Mouse (Mus musculus): Measurements from ENCODE around the gene Sdk2. TPM values are rescaled to one million over a fixed set of nuclear protein-coding genes. Genes with fewer than 3 reads are reported as not detected.

The Sdk2 gene
- polyA plus RNA-seq, 1 experiment from 2014 or later: 2.5 TPM

DNA sequence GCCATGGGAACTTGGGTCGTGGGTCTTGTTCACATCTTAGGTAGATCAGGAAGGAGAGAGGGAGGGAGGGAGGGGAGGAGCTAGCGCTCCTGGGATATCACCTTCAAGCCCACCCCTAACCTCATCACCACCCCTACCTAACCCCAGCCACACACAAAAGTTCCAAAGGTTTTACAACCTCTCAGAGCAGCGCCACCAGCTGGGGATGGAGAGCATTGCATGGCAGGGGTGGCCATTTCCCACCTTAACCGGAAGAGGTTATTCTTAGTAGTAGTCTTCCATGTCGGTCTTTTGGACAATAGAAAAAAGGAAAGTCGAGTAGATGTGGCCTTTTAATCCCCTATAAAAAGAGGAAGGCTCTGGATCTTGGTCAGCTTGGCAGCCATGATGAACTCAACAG, 4.0 kb upstream of the Sdk2 start:
- ATAC-seq (ENCODE audit: insufficient read depth, low FRiP score): no peak
- H3K9me3 ChIP-seq (replicated peaks; ENCODE audit: control insufficient read depth, low read length): peaks cover 3% of the 10 kb centered on the region; the same call in 1 of the 2 replicates
- H3K4me1 ChIP-seq (ENCODE audit: control insufficient read depth, insufficient read depth, low read length): peaks cover 12% of the 10 kb centered on the region; the same call in 1 of the 2 replicates
- no peak overlapping the region for H3K9ac ChIP-seq (ENCODE audit: low read length)
- H3K27me3 ChIP-seq (ENCODE audit: control insufficient read depth, insufficient read depth, low read length): peaks cover 13% of the 10 kb centered on the region
- H3K4me2 ChIP-seq (ENCODE audit: low read depth, low read length): no peak overlapping the region
- 57% methylated on average over 6 of the region's 6 CpGs for WGBS
- no peak overlapping the region for H3K4me3 ChIP-seq (replicated peaks; ENCODE audit: low read length)
- no peak overlapping the region for H3K27ac ChIP-seq (ENCODE audit: low read length)
- H3K36me3 ChIP-seq (ENCODE audit: control insufficient read depth, insufficient read depth, low read length): no peaks in the 10 kb centered on the region

DNA sequence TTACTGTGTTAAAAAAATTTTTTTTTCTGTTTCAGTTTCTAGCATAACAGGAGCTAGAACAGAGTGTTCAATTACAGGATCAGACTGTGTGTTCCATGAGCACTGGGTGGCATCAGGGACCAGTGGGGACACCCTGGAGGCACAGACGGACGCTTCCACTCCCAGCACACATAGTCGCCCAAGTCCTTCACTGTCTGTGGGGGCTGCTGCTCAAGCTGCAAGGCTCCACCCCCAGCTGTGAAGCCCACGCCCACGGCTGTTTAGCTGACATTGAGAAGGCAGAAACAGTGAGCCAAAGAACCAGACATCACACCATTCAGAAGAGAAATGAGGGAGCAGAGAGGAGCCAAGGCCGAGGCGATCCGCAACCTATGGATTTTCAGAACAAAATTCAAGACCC, 3.3 kb upstream of the Sdk2 start:
- H3K27ac ChIP-seq (ENCODE audit: low read length): no peak overlapping the region
- H3K36me3 ChIP-seq (ENCODE audit: control insufficient read depth, insufficient read depth, low read length): no peaks in the 10 kb centered on the region
- no peak for ATAC-seq (ENCODE audit: insufficient read depth, low FRiP score)
- H3K4me3 ChIP-seq (replicated peaks; ENCODE audit: low read length): no peak overlapping the region
- 65% methylated on average over 8 of the region's 8 CpGs for WGBS
- no peak overlapping the region for H3K4me2 ChIP-seq (ENCODE audit: low read depth, low read length)
- H3K9me3 ChIP-seq (replicated peaks; ENCODE audit: control insufficient read depth, low read length): no peaks in the 10 kb centered on the region
- peaks cover 13% of the 10 kb centered on the region for H3K27me3 ChIP-seq (ENCODE audit: control insufficient read depth, insufficient read depth, low read length)
- peaks cover 14% of the 10 kb centered on the region; the same call in 1 of the 2 replicates for H3K4me1 ChIP-seq (ENCODE audit: control insufficient read depth, insufficient read depth, low read length)
- H3K9ac ChIP-seq (ENCODE audit: low read length): no peak overlapping the region

DNA sequence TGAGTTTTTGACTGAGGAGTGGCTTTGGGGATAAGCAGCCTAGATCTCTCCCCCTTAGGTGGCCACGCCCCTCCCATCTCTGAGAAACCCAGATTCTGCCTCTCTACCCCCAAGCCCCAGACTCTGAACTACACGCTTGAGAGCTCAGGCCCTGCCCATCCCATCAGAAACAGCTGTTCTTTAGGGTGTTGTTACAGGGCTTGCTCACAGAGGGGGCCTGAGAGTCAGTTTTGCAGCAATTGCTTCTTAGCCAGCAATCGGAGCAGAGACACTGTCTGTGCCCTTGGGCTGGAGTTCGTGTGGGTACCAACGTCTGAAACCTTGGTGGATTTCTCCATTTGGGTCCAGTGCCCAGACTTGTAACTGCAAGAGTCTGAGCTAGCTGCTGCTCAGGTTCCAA, 1.5 kb upstream of the Sdk2 start:
- Histone ChIP-seq H3K9ac (ENCODE audit: low read length) (no peak overlapping the region), H3K4me3 (replicated peaks; ENCODE audit: low read length) (no peak overlapping the region), H3K27me3 (ENCODE audit: control insufficient read depth, insufficient read depth, low read length) (peaks cover 16% of the 10 kb centered on the region), H3K4me1 (ENCODE audit: control insufficient read depth, insufficient read depth, low read length) (peaks cover 18% of the 10 kb centered on the region), H3K27ac (ENCODE audit: low read length) (no peak overlapping the region; the same call in 1 of the 2 replicates), H3K4me2 (ENCODE audit: low read depth, low read length) (no peak overlapping the region), H3K36me3 (ENCODE audit: control insufficient read depth, insufficient read depth, low read length) (no peaks in the 10 kb centered on the region), H3K9me3 (replicated peaks; ENCODE audit: control insufficient read depth, low read length) (no peaks in the 10 kb centered on the region)
- ATAC-seq (ENCODE audit: insufficient read depth, low FRiP score): peak; percentile 18; the same call in 1 of the 2 replicates
- 2% methylated on average over 5 of the region's 5 CpGs for WGBS

DNA sequence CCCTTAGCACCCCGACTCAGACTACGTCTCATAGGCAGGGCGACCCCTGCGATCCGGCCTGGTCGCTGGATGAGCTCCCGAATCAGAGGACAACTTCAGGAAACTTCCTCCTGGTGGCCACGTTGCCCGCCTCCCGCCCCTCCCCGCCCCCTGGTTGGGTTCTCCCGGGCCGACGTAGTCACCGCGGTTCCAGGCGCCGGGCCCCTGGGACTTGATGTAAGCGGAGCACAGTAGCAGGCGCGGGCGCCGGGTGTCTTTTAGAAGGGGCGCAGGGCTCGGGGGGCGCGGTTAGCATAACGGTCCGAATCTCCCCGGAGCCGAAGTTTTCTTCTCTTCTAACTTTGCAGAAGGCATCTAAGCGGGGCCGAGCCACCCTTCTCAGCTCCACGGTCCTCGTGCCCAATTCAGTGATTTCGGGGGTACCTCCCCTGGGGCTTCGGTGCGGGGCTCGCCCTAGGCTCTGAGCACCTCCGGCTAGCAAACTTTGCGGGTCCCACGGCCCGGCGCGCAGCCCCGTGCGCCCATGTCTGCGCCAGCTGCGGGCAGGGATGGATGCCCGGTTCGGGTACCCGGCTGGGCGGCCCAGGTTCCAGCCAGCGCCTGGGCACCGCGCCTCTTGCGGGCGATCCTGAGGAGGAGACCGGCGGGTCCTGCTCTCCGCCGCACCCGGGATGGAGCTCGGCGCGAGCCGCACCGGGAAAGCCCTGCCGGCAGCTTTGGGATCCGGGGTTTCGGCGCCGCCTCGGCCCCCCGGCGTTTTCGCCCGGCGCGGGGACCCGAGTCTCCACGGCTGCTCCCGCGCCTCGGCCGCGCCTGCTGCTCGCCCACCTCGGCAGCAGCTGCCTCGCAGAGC, 522 bp downstream of the Sdk2 start:
- Histone ChIP-seq H3K4me1 (ENCODE audit: control insufficient read depth, insufficient read depth, low read length) (peaks cover 25% of the 10 kb centered on the region), H3K27ac (ENCODE audit: low read length) (peak overlapping the region; percentile 87), H3K4me3 (replicated peaks; ENCODE audit: low read length) (peak overlapping the region; percentile 68), H3K9ac (ENCODE audit: low read length) (peak overlapping the region; percentile 77), H3K27me3 (ENCODE audit: control insufficient read depth, insufficient read depth, low read length) (peaks cover 19% of the 10 kb centered on the region), H3K36me3 (ENCODE audit: control insufficient read depth, insufficient read depth, low read length) (no peaks in the 10 kb centered on the region), H3K4me2 (ENCODE audit: low read depth, low read length) (peak overlapping the region; percentile 97), H3K9me3 (replicated peaks; ENCODE audit: control insufficient read depth, low read length) (no peaks in the 10 kb centered on the region)
- ATAC-seq (ENCODE audit: insufficient read depth, low FRiP score): peak; percentile 15
- under 1% methylated on average over 89 of the region's 90 CpGs for WGBS

DNA sequence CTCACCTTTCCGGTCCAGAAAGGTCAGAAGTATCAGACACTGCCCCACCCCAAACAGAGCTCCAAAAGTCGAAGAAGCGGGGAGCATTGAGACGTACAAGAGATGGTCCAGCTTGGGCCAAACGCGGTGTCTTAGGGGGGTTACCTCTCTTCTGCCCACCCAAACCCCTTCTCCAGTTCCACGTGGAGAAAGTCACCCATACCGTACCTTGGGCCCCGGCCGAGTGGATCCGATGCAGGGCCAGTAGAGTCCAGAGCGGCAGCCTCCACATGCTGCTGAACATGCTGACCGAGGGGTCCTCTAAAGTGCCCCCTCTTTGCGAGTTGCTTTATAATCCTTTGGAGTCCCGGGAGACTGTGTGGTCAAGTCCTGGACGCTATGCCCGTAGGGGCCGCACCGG, 1.2 kb downstream of the Sdk2 start:
- Histone ChIP-seq H3K36me3 (ENCODE audit: control insufficient read depth, insufficient read depth, low read length) (no peaks in the 10 kb centered on the region), H3K4me1 (ENCODE audit: control insufficient read depth, insufficient read depth, low read length) (peaks cover 28% of the 10 kb centered on the region), H3K27me3 (ENCODE audit: control insufficient read depth, insufficient read depth, low read length) (peaks cover 19% of the 10 kb centered on the region), H3K9me3 (replicated peaks; ENCODE audit: control insufficient read depth, low read length) (no peaks in the 10 kb centered on the region), H3K27ac (ENCODE audit: low read length) (no peak overlapping the region), H3K9ac (ENCODE audit: low read length) (peak overlapping the region; percentile 77), H3K4me2 (ENCODE audit: low read depth, low read length) (peak overlapping the region; percentile 97), H3K4me3 (replicated peaks; ENCODE audit: low read length) (peak overlapping the region; percentile 68)
- 3% methylated on average over 19 of the region's 19 CpGs for WGBS
- no peak for ATAC-seq (ENCODE audit: insufficient read depth, low FRiP score)

DNA sequence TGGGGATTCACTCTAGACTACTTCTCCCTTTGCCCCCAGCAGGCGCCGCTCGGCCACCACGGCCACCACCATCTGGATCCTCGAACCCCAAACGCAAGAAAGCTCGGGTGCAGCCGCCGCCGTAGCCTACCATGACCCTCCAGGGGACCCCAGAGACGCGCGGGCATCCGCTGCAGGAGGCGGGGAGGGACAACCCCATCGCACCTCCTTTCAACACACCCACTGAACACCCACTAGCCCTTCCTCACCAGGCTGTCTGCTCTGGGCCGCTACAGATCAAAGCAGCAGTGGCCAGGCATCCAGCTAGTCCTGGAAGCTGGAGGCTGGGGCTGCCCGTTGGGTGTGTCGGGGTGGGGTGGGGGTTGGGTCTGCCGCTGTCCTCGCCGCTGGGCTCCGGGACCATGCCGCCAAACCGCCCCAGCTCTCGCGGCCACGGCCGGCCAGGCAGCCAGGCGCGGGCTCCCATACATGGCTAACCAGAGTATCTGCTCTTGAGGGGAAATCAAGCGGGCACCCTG, 1.9 kb downstream of the Sdk2 start:
- Histone ChIP-seq H3K27ac (ENCODE audit: low read length) (no peak overlapping the region), H3K27me3 (ENCODE audit: control insufficient read depth, insufficient read depth, low read length) (peaks cover 19% of the 10 kb centered on the region), H3K4me1 (ENCODE audit: control insufficient read depth, insufficient read depth, low read length) (peaks cover 28% of the 10 kb centered on the region), H3K9ac (ENCODE audit: low read length) (peak overlapping the region; percentile 77), H3K36me3 (ENCODE audit: control insufficient read depth, insufficient read depth, low read length) (no peaks in the 10 kb centered on the region), H3K9me3 (replicated peaks; ENCODE audit: control insufficient read depth, low read length) (no peaks in the 10 kb centered on the region), H3K4me2 (ENCODE audit: low read depth, low read length) (peak overlapping the region; percentile 97), H3K4me3 (replicated peaks; ENCODE audit: low read length) (peak overlapping the region; percentile 68)
- no peak for ATAC-seq (ENCODE audit: insufficient read depth, low FRiP score)
- 1% methylated on average over 32 of the region's 32 CpGs for WGBS

DNA sequence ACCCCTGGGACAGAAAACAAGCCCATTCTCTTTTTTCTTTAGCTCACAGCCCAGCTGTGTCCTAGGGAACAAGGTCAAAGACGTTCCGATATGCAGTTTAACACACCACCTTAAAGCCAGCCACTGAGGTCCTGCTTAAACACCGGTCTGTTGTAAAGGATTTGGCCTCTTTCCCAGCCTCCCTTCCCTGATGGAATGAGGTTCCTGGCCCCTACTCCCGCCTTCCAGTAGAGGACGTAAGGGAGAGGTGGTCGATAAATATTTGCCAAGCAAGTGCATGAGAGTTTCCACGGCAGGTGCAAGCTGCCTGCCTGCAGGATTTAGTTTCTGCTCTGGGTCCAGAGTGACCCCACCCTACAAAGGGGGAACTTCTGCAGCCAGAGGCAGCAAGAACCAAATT, 4.9 kb downstream of the Sdk2 start:
- H3K9ac ChIP-seq (ENCODE audit: low read length): no peak overlapping the region
- H3K4me3 ChIP-seq (replicated peaks; ENCODE audit: low read length): no peak overlapping the region
- H3K4me2 ChIP-seq (ENCODE audit: low read depth, low read length): no peak overlapping the region
- H3K36me3 ChIP-seq (ENCODE audit: control insufficient read depth, insufficient read depth, low read length): no peaks in the 10 kb centered on the region
- peaks cover 9% of the 10 kb centered on the region for H3K27me3 ChIP-seq (ENCODE audit: control insufficient read depth, insufficient read depth, low read length)
- 24% methylated on average over 7 of the region's 7 CpGs for WGBS
- no peak overlapping the region for H3K27ac ChIP-seq (ENCODE audit: low read length)
- peaks cover 22% of the 10 kb centered on the region for H3K4me1 ChIP-seq (ENCODE audit: control insufficient read depth, insufficient read depth, low read length)
- 0 out of 2 replicates have a peak, but pooled peaks have one; percentile 43 for ATAC-seq (ENCODE audit: insufficient read depth, low FRiP score)
- no peaks in the 10 kb centered on the region for H3K9me3 ChIP-seq (replicated peaks; ENCODE audit: control insufficient read depth, low read length)

DNA sequence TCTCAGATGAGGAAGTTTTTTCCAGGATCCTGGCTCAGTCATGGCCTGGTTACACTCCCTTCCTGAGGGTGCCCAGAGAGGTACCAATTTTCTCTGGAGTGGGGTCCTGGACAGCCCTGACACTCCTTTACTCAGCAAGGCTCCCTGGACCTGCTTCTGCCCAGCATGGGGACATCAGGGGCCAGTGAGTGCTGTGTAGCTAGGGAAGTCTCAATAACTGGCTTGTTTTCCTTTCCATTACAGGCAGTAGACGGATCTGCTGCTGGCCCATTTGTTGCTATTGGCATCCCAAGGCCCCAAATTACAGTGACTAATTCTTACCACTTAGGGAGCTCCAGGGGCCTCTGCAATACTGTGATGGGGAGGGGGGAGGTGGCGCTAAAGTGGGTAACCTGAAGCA, 5.6 kb downstream of the Sdk2 start:
- no peaks in the 10 kb centered on the region for H3K36me3 ChIP-seq (ENCODE audit: control insufficient read depth, insufficient read depth, low read length)
- no peak for ATAC-seq (ENCODE audit: insufficient read depth, low FRiP score)
- no peaks in the 10 kb centered on the region for H3K9me3 ChIP-seq (replicated peaks; ENCODE audit: control insufficient read depth, low read length)
- H3K4me1 ChIP-seq (ENCODE audit: control insufficient read depth, insufficient read depth, low read length): peaks cover 20% of the 10 kb centered on the region
- no peak overlapping the region for H3K4me3 ChIP-seq (replicated peaks; ENCODE audit: low read length)
- peaks cover 6% of the 10 kb centered on the region for H3K27me3 ChIP-seq (ENCODE audit: control insufficient read depth, insufficient read depth, low read length)
- H3K27ac ChIP-seq (ENCODE audit: low read length): no peak overlapping the region
- no peak overlapping the region for H3K4me2 ChIP-seq (ENCODE audit: low read depth, low read length)
- H3K9ac ChIP-seq (ENCODE audit: low read length): no peak overlapping the region
- 65% methylated on average over 2 of the region's 2 CpGs for WGBS

DNA sequence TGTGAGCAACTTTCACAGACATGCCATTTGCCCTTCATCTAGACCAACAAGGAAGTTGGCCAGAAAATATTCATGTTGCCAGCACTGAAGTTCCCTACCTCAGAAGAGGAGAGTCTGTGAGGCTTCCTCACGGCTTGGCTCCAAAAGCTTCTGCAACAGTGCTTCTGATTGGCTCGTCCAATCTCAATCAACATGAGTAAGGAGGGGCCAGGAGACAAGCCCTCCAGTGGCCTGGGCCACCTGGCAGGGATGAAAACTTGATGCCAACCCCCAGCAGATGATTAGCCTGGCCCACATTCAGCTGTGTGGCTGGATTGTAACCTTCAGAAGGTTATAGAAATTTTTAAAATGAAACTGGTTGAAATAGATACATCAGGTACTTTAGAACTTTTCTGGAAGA, 10.5 kb downstream of the Sdk2 start:
- Histone ChIP-seq H3K4me2 (ENCODE audit: low read depth, low read length) (no peak overlapping the region), H3K4me3 (replicated peaks; ENCODE audit: low read length) (no peak overlapping the region), H3K27me3 (ENCODE audit: control insufficient read depth, insufficient read depth, low read length) (no peaks in the 10 kb centered on the region), H3K4me1 (ENCODE audit: control insufficient read depth, insufficient read depth, low read length) (0 out of 2 replicates have a peak, but pooled peaks cover 7% of the 10 kb centered on the region), H3K36me3 (ENCODE audit: control insufficient read depth, insufficient read depth, low read length) (no peaks in the 10 kb centered on the region), H3K9ac (ENCODE audit: low read length) (no peak overlapping the region), H3K27ac (ENCODE audit: low read length) (no peak overlapping the region), H3K9me3 (replicated peaks; ENCODE audit: control insufficient read depth, low read length) (no peaks in the 10 kb centered on the region)
- 45% methylated on average over 2 of the region's 2 CpGs for WGBS
- ATAC-seq (ENCODE audit: insufficient read depth, low FRiP score): no peak

All from stomach, embryonic 16.5 days (tissue).